Mouse (Mus musculus): ENCODE results near the gene Tmem131.

- TF ChIP-seq CTCF (IDR thresholded peaks at IDR 0.05; ENCODE audit: low read depth) (no peak), EP300 (optimal IDR thresholded peaks at IDR 0.05) (no peak)
Observed at GRCm38 (mm10) chr1:36983754-36984153, 40.3 kb upstream of the Tmem131 start.

Measured in stomach, postnatal 0 days (tissue).